Mouse (Mus musculus) brain, embryonic 14.5 days (tissue): Measurements from ENCODE around the gene Nr2f6.

Experiments used
- CTCF ChIP-seq: fragments of 200-500 bp; IDR thresholded peaks from 2 replicates; pipeline ENCODE4 v1.5.1; 2012; ENCODE audit warnings: inconsistent platforms, mild to moderate bottlenecking, moderate library complexity, borderline replicate concordance; ENCODE audit not compliant: insufficient read depth, insufficient read length; ENCODE audit errors: extremely low read depth
- POLR2A ChIP-seq: fragments of 200-500 bp; IDR thresholded peaks from 2 replicates; pipeline ENCODE4 v1.6.1; 2012; ENCODE audit warnings: mild to moderate bottlenecking, inconsistent platforms, borderline replicate concordance; ENCODE audit not compliant: poor library complexity, insufficient read depth, insufficient read length, severe bottlenecking; ENCODE audit errors: extremely low read depth

DNA sequence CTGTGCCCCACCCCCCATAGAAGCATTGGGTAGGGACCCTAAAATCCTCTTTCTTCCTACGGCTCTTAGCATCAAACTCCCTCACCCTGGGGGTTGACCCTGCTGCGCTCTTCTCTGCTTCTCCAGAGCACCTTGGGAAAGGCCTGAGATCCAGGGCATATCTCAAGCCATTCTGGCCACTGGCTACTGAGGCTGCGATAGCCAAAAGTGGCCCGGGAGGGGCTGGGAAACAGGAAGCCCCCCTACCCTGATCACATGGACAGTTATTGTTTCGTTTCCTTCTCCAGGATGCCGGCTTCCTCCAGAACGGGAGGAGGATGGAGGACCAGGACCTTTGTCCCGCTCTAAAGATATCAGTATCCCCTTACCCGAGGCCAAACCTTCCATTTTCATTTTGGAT lies 13.9 kb upstream of the Nr2f6 start, which contains the start of gene Ushbp1:
- no peak for TF ChIP-seq POLR2A
- no peak for TF ChIP-seq CTCF
